Mouse (Mus musculus): ENCODE measurements around the gene Tdrd5.
"Not testable (repeated sequence)": the region's sequence is repeated elsewhere in the genome, so short reads cannot be mapped to it uniquely, and the experiment has no call there.

The Tdrd5 gene

DNA sequence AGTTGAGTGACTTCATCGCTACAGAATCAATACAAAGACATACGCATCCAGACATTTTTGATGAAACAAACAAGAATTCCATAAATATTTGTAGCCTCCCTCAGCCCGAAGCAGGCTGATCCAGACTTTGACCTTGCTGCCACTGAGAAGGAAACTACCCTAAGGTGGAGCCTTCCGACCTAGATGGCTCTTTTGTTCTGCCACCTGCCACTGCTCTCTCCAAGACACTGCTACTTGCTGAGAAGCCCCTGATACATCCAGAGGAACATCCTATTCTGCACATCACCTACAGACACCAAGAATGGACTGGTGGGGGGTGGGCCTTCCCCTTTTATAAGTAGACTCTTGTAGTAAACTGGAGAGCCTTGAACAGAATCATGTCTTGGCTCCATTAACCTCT, 52.4 kb downstream of the Tdrd5 start:
- not testable (repeated sequence) for DNase-seq

DNA sequence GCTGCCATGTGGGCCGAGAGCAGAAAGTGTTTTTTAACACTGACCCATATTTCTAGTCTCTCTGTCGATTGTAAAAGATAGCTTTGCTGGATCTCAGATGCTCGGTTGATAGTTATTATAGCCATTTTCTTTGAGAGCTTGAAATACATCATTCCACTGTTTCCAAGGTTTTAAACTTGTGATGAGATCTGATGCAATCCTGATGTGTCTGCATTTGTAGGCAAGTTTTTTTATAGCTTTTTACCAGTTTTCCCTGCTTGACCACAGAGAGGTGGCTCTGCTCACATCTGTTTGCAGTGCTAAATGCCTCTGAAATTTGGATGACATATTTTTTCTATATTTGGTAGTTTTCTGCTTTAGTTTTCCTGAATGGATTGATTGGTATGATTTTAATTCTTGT, 55.6 kb downstream of the Tdrd5 start:
- DNase-seq, result no peak

DNA sequence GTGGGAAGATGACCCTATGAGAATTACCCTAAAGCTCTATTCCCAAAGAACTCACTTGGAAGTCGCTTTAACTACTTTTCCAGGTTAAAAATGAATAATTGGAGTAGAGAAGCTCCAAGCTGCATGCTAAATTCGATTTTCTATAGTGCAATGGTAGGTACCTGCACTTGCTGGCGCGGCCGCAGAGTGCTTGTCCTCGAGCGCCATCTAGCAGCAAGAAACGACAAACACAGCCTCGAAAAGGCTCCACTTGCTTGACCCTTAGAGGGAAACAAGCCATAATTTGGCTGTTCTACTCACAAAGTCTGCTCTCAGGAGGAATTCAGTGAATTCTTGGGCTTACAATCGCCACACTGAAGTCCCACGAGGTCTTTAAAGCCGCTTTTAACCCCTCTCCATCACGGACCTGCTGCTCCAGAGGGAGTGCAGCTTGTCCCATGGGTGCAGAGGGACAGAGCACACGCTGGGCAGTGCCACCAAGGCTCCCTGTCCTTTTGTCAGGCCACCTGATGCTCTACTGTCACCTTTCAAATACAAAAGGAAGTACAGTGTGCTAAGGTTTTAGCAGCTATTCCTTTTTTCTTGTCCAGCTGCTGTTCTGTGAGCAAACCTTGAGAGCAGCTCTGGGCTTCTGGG, 61.6 kb downstream of the Tdrd5 start:
- peak; percentile 11 for DNase-seq

DNA sequence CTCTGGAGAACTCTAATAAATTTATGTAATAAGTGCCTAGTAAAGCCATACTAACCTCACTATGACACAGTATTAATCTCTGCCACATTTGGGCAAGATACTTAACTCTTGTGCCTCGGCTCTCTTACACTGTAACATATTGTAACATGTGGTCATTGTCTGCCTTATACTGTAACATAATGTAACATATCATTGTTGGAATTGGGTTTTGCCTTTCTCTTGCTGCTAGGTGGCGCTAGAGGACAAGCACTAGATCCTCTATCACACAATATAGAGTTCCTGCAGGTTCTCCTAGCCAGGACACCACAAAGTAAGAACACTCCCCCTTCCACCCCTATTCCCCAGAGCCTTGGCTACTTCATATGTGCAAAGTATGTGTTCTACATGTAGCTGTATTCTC, 62.4 kb downstream of the Tdrd5 start:
- DNase-seq, result no peak

DNA sequence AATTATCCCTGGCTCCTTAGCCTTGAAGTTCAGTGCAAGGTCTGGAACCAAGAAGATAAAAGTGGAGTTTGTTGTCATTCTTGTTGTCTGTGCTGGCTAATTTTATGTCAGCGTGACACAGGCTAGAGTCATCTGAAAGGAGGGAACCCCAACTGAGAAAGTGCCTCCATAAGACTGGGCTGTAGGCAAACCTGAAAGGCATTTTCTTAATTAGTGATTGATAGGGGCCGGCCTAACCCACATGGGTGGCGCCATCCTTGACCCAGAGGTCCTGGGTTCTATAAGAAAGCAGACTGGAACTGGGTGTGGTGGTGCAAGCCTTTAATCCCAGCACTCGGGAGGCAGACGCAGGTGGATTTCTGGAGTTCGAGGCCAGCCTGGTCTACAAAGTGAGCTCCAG, 72.3 kb downstream of the Tdrd5 start:
- DNase-seq, result no peak

DNA sequence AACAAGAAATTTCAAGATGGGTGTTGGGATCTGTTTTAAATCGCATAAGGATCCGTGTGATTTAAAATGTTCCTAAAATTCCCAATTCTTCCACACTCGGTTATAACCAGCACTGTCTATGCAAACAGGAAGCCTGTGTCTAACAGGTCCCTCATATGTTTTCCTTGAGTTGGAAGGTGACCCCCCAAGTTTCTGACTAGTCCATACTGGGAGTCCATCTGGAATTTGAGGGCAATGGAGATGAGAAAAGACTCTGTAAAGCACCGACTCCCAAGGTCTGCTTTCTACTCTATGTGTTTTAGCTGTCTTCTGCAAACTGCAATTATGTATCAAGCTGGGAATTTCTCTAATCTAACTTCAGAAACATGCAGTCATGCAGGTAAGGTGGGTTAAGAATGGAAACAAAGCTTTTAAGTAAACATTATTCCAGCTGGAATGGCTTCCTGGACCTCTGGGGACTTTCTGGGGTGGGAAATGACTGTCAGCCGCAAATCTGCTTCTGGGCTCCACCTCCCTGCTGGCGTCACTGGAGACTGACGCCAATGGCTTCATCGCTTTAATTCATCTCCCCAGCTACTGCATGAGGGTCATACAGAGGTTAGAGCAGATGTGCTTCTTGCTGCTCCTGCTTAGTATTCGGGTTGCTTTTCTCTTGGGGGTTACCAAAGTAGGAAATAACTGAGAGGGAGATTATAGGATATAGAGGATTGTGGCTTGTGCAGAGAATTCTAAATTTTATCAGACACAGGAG, 73.0 kb downstream of the Tdrd5 start:
- no peak for DNase-seq

DNA sequence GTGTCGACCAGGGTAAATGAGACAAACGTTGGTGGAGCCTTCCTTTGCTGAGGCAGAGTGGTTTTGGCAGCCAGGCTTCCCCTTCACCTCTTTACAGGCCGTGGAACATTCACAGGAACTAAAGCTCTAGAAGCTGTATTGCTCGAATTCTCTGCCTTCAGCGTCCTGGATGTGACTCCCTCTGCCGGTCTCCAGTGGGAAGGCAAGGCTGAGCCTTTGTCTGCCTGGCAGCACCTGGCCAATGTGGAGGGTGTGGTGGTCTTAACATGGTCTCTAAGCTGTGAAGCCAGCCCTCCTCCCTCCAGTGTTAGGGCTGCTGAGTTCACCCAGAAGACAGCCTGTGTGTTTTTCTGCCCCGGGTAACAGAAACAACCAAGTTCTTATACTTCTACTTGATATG, 74.0 kb downstream of the Tdrd5 start:
- peak; percentile 10 for DNase-seq

DNA sequence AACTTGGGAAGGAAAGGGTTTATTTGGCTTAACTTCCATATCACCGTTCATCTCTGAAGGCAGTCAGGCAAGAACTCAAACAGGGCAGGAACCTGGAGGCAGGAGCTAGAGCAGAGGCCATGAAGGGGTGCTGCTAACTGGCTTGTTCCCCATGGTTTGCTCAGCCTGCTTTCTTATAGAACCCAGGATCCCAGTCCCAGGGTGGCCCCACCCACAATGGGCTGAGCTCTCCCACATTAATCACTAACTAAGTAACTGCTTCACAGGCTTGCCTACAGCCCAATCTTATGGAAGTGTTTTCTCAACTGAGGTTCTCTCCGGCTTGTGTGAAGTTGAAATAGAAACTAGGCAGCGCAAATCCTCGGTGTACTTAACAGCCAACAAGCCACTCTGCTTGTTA, 74.7 kb downstream of the Tdrd5 start:
- no peak for DNase-seq

DNA sequence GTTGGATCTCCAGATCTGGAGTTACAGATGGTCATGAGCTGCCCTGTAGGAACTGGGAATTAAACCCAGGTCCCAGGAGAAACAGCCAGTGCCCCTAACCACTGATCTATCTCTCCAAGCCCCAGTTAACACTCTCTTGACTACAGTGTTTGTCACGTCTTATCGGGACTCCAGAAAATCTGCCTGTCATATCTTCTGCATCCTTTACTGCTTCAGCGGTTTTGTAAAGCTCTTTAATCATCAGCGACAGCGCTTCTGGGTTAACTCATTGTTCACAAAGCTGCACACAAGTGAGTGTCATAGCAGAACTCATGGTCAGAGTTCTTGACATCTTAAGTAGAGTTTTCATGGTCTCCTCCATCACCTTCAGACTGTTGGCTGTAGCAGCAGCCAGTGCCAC, 76.6 kb downstream of the Tdrd5 start:
- DNase-seq, result no peak

DNA sequence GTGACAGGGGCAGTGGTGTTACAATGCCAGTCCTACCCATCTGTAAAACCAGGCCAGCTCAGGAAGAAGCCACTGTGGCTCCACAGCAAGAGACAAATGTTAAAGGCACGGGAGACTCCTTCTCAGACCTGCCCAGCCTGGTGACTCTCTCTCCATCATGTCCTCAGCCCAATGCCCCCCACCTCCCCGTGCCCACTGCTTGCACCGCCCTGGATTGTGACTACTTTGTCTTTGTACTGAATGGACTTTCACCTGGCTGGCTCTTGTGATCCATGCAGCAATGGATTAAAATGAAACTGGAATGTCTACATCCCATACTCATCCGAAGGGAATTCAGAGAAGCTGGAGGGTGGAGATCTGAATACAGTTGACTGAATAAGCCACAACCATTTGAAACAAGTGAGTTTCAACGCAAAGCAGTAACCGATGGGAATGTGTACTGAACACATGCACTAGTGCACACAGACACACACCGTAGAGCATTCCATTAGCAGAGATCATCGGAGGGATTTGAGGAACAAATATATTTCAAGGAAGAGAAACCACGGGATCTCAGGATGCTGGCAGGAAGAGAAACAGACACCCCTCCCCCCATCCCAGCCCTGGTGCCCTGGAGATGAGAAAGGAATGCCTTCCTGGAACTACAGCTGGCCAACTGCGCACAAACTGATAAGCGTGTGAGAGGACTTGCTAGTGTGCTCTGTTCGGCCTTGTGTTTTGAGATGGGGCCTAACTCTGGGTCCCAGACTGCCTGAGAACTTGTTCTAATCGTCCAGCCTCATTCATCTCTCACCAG, 81.1 kb downstream of the Tdrd5 start:
- DNase-seq, result no peak

DNA sequence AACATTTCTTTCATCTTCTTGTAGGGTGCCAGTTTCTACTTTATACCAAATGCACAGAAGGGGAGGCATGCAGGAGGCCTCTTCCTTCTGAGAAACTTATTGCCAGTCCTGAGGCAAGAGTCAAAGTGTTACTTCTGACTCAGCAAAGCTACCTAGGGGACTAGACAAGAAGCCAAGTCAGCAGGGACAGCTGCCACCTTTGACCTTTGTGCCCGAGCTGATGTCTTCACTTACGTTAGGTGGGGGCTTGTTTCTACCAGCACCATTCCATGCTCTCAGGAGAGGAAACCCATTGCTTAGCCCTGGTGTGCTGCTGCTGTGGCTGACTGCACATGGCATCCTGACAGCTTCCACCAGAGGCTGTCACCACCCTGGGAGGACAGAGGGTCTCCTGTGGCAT, 82.1 kb downstream of the Tdrd5 start:
- DNase-seq, result no peak

DNA sequence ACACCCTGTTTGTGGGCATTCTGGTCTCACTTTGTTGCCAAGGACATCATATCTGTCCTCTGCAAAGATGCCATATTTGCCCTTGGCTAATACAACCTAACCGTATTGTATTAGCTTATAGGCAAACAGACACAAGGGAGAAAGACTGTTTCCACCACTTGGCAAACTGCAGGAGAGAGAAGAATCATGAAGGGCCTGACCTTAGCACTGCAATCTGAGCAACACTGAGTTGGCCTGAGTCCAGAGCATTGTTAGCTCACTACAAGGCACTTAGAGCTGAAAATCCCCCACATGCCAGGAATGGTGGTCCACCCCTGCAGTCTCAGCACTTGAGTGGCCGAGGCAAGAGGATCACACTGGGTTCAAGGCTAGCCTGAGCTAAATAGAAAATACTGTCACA, 84.9 kb downstream of the Tdrd5 start:
- no peak for DNase-seq

DNA sequence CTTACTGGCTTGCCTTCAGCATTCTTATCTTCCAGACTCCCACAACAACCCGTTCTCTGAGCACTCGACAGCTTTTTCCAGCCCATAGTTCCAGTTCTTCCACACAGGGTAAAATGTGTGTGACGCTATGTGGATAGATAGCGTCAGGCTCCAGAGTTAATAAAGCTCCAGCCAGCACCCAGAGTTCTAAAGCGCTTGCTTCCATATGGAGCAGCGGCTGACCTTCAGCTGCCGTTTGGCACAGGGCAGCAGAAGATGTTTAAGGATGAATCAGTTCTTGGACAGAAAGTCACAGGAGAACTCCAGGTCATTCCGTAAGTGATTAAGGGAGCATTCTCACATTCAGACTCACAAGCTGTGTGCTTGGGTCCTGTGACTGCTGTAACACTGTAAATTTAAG, 85.5 kb downstream of the Tdrd5 start:
- DNase-seq, result no peak

DNA sequence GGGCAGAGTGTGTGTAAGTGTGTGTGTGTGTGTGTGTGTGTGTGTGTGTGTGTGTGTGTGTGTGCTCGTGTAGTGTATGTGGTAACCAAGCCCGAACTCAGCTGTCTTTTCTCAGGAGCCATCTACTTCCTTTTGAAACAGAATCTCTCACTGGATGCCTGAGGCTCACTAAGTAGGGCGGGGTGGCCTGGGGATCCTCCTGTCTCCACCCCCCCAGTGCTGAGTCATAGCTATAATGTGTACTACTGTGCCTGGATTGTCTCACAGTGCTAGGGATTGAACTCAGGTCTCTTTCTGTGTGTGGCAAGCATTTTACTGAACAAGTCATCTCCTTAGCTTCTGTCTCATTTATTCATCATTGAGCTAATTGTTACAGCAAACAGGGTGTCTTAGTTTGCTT, 86.1 kb downstream of the Tdrd5 start:
- no peak for DNase-seq

DNA sequence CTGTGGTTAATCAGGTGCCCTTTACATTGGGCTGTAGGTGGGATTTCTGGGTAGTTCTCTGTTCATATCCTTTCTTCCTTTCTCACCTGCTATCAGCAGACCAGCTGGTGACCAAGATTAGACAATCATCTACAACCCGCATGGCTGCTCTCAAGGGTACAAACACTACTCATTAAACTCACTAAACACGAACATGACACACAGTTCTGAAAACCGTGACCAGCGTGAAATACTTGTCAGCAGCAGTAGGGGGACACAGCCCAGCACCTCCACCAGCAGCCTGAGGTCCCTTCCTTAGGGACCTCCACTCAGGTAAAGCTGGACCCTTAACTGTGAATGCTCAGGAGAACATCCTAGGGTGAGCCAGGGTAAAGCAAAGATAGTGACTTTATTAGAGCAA, 87.2 kb downstream of the Tdrd5 start:
- DNase-seq, result no peak

DNA sequence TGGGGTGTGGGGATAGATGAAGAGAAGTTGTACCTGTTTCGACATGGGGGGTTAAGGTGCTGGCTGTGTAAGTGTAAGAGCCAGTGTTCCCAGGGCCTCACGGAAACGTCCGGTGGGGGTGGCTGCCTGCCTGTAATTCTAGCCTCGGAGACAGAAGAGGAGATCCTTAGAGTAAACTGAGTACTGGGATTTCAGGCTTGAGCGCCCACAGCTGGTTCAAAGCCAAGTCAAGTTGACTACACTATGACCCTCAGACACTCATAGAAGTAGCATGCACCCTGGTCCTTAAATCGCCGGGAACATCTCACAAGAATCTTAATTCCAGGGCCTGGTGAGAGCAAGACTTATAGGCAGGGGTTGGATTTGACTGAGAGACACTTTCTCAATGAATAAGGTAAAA, 88.8 kb downstream of the Tdrd5 start:
- no peak for DNase-seq

DNA sequence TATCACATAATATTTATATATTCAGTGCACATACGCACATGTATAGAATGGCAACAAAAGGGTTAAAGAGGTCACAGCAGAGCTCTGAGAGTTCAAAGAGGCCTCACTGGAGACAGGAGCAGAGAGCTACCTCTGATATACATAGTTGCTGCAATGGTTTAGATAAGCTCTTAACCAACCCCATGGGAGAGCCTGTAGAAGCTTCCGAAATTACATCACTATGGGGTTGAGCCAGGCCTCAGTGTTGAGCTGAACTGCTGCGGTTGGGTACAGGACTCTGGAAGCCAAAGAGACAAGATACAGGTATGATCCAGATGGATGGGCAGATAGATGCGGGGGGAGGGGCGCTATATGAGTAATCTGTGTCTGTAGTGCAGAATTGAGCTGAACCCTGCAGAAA, 90.5 kb downstream of the Tdrd5 start:
- DNase-seq, result no peak

DNA sequence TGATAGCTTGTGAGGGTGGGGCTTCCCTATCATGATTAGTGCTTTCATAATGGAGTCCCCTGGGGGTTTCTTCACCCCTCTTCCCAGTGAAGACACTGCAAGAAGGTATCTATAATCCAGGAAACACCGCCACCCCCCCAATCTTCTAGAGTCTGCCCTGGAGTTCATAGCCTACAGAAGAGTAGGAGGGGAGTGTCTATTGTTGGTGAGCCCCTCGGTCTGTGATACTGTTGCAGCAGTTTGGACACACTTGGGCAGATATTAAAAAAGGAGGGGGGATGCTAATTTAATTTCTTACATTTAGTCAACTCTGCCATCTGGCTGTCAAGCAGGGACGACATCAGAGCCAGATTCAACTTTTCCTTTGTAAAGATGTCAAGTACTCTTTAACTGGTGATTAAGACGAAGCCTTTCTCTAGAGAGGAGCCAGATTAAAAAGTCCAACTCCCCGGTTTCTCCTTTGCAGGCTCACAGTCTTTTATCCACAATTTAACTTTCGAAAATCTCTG, 91.6 kb downstream of the Tdrd5 start:
- DNase-seq, result no peak

Data from cerebellum, adult 11 months (tissue).